Mouse (Mus musculus) forebrain, embryonic 15.5 days (tissue): ENCODE data around the gene Olfr522. TPM values are rescaled to one million over a fixed set of nuclear protein-coding genes. Genes with fewer than 3 reads are reported as not detected.

Source experiments
- ATAC-seq: fragments of 200-750 bp; cut with Nextera tagmentation; replicated peaks from 2 replicates; pipeline ENCODE4 v1.8.0; 2017; ENCODE audit warnings: mild to moderate bottlenecking, moderate TSS enrichment, moderate library complexity
- H3K27ac ChIP-seq: fragments of 300-500 bp; sonication (generic); replicated peaks from 2 replicates; pipeline ENCODE4 v1.5.1; 2015; ENCODE audit warnings: mild to moderate bottlenecking, inconsistent platforms
- H3K27me3 ChIP-seq: fragments of 300-500 bp; sonication (generic); 2 replicates; pipeline ENCODE4 v1.6.1; 2015; ENCODE audit warnings: inconsistent platforms
- H3K36me3 ChIP-seq: fragments of 300-500 bp; sonication (generic); 2 replicates; pipeline ENCODE4 v1.6.1; 2015; ENCODE audit warnings: mild to moderate bottlenecking, inconsistent platforms
- H3K4me1 ChIP-seq: fragments of 300-500 bp; sonication (generic); 2 replicates; pipeline ENCODE4 v1.6.1; 2015; ENCODE audit warnings: inconsistent platforms
- H3K4me2 ChIP-seq: fragments of 300-500 bp; sonication (generic); replicated peaks from 2 replicates; pipeline ENCODE4 v1.6.1; 2015; ENCODE audit warnings: mild to moderate bottlenecking, inconsistent platforms
- H3K4me3 ChIP-seq: fragments of 300-500 bp; sonication (generic); 2 replicates; pipeline ENCODE4 v1.5.1; 2015; ENCODE audit warnings: mild to moderate bottlenecking, inconsistent platforms
- H3K9ac ChIP-seq: fragments of 300-500 bp; sonication (generic); replicated peaks from 2 replicates; pipeline ENCODE4 v1.6.1; 2015; ENCODE audit warnings: mild to moderate bottlenecking, inconsistent platforms
- H3K9me3 ChIP-seq: fragments of 300-500 bp; sonication (generic); 2 replicates; pipeline ENCODE4 v1.6.1; 2016; ENCODE audit warnings: inconsistent platforms
- WGBS: fragments of 180-500 bp; shearing (Covaris S2); methylation state at CpG from one replicate; pipeline ENCODE4 v1.1.7; 2015; ENCODE audit warnings: mixed read lengths; 5-methylcytosine and 5-hydroxymethylcytosine counted together
- polyA plus RNA-seq: library from polyadenylated mRNA; unstranded; fragments of >200 nt; fragmentation: Nextera tagmentation; extraction: Ambion mirVana; gene quantifications from 2 replicates; pipeline ENCODE4 v1.2.1, GENCODE M21; 2015

The Olfr522 gene
- polyA plus RNA-seq, result not detected in 2 replicates

DNA sequence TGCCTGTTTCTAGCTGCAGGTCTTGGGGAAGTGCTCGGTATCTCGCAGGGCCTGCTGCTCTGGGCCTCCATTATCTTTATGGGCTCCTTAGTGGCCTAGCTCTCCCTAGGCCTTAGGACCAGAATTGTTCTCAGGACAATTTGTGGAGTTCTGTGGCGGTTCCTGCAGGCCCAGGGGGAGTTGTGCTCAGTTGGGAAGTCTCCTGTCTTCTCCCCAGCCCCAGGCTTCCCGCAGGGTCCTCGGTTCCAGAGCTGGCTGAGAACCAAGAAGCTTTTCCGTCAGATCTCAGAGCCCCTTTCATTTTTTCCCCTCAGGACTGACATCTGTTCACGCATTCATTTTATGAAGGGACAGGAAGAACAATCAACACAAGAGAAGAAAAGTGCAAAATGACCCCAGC, at the start of gene Olfr522:
TSS of gene Olfr522 (minus strand) at position 101 of the 400 bp plus-strand sequence.
- Histone ChIP-seq H3K4me2 (no peak within 1 kb of the TSS), H3K4me1 (no peaks in the 10 kb centered on the region), H3K27ac (no peak within 1 kb of the TSS), H3K27me3 (no peaks in the 10 kb centered on the region), H3K9me3 (no peaks in the 10 kb centered on the region), H3K9ac (no peak within 1 kb of the TSS), H3K36me3 (no peaks in the 10 kb centered on the region), H3K4me3 (no peak within 1 kb of the TSS)
- no peak for ATAC-seq
- WGBS, result 72% methylated on average over 7 of the region's 7 CpGs

DNA sequence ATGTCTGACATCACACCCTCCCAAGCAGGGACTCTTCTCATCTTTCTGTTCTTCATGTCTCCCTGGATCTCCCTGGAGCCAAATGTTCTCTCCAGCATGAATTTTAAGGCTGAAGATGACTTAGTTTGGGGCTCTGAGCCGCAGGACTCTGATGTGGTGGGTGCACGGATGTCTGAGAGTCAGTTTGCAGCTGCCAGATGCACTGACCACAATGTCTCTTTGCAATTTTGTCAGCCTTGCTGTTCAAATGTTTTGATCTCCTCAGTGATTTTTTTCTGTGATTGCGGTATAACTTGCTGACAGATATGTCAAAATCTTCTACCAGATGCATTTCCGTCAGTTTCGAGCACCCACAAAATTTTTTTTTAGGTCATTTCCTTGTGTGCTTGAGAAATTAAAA, 49.3 kb upstream of the Olfr522 start:
- no peak overlapping the region for H3K4me2 ChIP-seq
- no peaks in the 10 kb centered on the region for H3K27me3 ChIP-seq
- no peaks in the 10 kb centered on the region for H3K9me3 ChIP-seq
- no peaks in the 10 kb centered on the region for H3K4me1 ChIP-seq
- no peak overlapping the region for H3K4me3 ChIP-seq
- 88% methylated on average over 5 of the region's 5 CpGs for WGBS
- no peaks in the 10 kb centered on the region for H3K36me3 ChIP-seq
- no peak overlapping the region for H3K27ac ChIP-seq
- no peak overlapping the region for H3K9ac ChIP-seq
- no peak for ATAC-seq

DNA sequence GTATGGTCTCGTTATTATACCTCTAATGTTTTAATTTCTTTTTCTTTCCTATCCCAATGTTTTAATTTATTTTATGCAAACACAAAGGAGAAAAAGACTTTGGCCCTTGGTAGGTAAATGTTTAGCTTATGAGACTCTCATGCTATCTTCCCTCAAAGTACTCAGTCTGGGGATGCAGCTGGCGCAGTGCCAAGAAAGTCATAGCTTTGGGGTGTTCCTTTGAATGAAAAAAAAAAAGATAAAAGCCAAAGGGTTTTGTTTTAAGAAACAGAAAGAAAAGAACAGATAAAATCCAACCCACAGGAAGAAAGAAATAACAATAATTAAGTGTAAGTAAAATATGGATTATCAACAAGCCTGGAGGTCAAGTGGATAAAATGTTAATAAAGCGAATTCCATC, 44.1 kb upstream of the Olfr522 start:
- no peak overlapping the region for H3K27ac ChIP-seq
- H3K27me3 ChIP-seq, result no peaks in the 10 kb centered on the region
- H3K4me3 ChIP-seq, result no peak overlapping the region
- no peaks in the 10 kb centered on the region for H3K36me3 ChIP-seq
- WGBS, result 87% methylated on average over 3 of the region's 3 CpGs
- no peaks in the 10 kb centered on the region for H3K9me3 ChIP-seq
- ATAC-seq, result no peak
- no peak overlapping the region for H3K4me2 ChIP-seq
- no peak overlapping the region for H3K9ac ChIP-seq
- H3K4me1 ChIP-seq, result no peaks in the 10 kb centered on the region

DNA sequence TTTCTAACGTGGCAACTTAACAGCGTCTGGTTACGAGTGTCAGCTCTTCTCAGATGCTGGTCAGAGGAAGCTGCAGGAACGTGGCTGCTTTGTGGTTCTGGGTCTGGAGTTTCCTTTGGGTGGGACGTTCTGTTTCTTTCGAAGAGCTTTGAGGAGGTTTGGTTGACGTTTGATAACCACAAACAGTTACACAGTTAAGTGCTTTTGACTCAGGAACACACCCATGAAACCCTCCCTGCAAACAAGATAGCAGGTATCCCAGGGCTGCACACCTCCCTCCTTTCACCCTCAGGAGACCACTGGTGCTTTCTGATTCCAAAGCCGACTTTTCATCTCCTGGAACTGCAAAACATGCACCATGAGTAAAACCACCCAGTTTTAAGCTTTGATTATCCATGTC, 43.6 kb upstream of the Olfr522 start:
- Histone ChIP-seq H3K4me3 (no peak overlapping the region), H3K27ac (no peak overlapping the region), H3K4me2 (no peak overlapping the region), H3K36me3 (no peaks in the 10 kb centered on the region), H3K9me3 (no peaks in the 10 kb centered on the region), H3K9ac (no peak overlapping the region), H3K4me1 (no peaks in the 10 kb centered on the region), H3K27me3 (no peaks in the 10 kb centered on the region)
- 78% methylated on average over 8 of the region's 8 CpGs for WGBS
- ATAC-seq, result no peak

DNA sequence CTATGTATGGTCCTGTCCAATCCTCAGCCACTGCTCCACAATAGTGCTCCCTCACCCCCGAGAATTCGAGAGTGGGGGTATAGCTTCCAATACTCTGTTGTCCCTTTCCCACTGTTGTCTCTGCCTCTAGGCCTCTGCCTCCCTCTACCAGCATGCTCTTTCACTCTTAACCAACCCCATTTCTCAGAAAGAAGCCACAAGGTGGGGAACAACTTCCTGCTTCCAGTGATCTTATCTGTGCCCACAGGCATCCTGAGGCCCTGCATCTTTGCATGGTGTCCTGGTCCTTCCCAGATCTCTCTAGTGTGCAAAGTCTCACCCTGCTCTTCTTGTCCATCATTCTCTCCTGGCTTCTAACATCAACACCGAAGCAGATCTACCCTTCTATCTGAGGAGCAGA, 42.3 kb upstream of the Olfr522 start:
- 99% methylated on average over 3 of the region's 3 CpGs for WGBS
- Histone ChIP-seq H3K36me3 (no peaks in the 10 kb centered on the region), H3K27me3 (no peaks in the 10 kb centered on the region), H3K4me2 (no peak overlapping the region), H3K27ac (no peak overlapping the region), H3K4me3 (no peak overlapping the region), H3K9ac (no peak overlapping the region), H3K9me3 (no peaks in the 10 kb centered on the region), H3K4me1 (no peaks in the 10 kb centered on the region)
- ATAC-seq, result no peak

GRCm38 (mm10) chr7:140205864-140206263, 41.3 kb upstream of the Olfr522 start, which contains the start of gene Olfr524:
TSS of gene Olfr524 (minus strand) at chr7:140205964.
- H3K4me3 ChIP-seq, result no peak within 1 kb of the TSS
- H3K9ac ChIP-seq, result no peak within 1 kb of the TSS
- H3K9me3 ChIP-seq, result no peaks in the 10 kb centered on the region
- H3K4me1 ChIP-seq, result no peaks in the 10 kb centered on the region
- no peak within 1 kb of the TSS for H3K4me2 ChIP-seq
- no peaks in the 10 kb centered on the region for H3K27me3 ChIP-seq
- ATAC-seq, result no peak
- no peak within 1 kb of the TSS for H3K27ac ChIP-seq
- H3K36me3 ChIP-seq, result no peaks in the 10 kb centered on the region

GRCm38 (mm10) chr7:140201090-140201489, 36.5 kb upstream of the Olfr522 start:
- H3K27me3 ChIP-seq, result no peaks in the 10 kb centered on the region
- no peak for ATAC-seq
- H3K27ac ChIP-seq, result no peak overlapping the region
- no peak overlapping the region for H3K4me3 ChIP-seq
- H3K9me3 ChIP-seq, result no peaks in the 10 kb centered on the region
- H3K4me1 ChIP-seq, result no peaks in the 10 kb centered on the region
- 92% methylated on average over 4 of the region's 4 CpGs for WGBS
- no peaks in the 10 kb centered on the region for H3K36me3 ChIP-seq
- H3K4me2 ChIP-seq, result no peak overlapping the region
- no peak overlapping the region for H3K9ac ChIP-seq

GRCm38 (mm10) chr7:140196002-140196401, 31.4 kb upstream of the Olfr522 start:
- Histone ChIP-seq H3K4me2 (no peak overlapping the region), H3K4me3 (no peak overlapping the region), H3K27ac (no peak overlapping the region), H3K4me1 (no peaks in the 10 kb centered on the region), H3K9me3 (no peaks in the 10 kb centered on the region), H3K9ac (no peak overlapping the region), H3K27me3 (no peaks in the 10 kb centered on the region), H3K36me3 (no peaks in the 10 kb centered on the region)
- 87% methylated on average over 8 of the region's 8 CpGs for WGBS
- no peak for ATAC-seq

GRCm38 (mm10) chr7:140194031-140194430, 29.5 kb upstream of the Olfr522 start:
- no peak overlapping the region for H3K9ac ChIP-seq
- no peak for ATAC-seq
- no peak overlapping the region for H3K4me3 ChIP-seq
- no peaks in the 10 kb centered on the region for H3K4me1 ChIP-seq
- no peak overlapping the region for H3K27ac ChIP-seq
- no peaks in the 10 kb centered on the region for H3K9me3 ChIP-seq
- H3K4me2 ChIP-seq, result no peak overlapping the region
- H3K27me3 ChIP-seq, result no peaks in the 10 kb centered on the region
- WGBS, result 89% methylated on average over 4 of the region's 4 CpGs
- H3K36me3 ChIP-seq, result no peaks in the 10 kb centered on the region

DNA sequence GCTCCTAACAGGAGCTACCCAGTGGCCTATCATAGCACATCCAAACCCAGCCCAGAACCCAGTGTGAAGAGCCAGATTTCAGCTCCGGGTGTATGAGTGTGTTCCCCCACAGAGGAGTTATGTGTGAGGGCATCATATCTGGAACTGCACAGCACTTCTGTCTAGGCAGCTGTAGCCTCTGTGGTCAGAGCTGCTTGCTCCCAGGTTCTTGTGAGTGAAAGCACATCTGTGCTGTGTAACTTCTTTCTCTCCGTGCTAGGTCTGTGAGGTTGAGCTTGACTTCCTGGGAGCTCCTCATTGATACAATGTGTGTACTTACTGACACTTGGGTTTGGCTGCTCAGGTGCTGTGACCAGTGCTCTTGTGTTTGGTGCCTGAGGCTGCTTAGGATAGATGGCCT, 28.3 kb upstream of the Olfr522 start:
- H3K36me3 ChIP-seq, result no peaks in the 10 kb centered on the region
- no peak overlapping the region for H3K27ac ChIP-seq
- H3K9me3 ChIP-seq, result no peaks in the 10 kb centered on the region
- H3K9ac ChIP-seq, result no peak overlapping the region
- no peaks in the 10 kb centered on the region for H3K4me1 ChIP-seq
- no peaks in the 10 kb centered on the region for H3K27me3 ChIP-seq
- no peak overlapping the region for H3K4me2 ChIP-seq
- ATAC-seq, result no peak
- H3K4me3 ChIP-seq, result no peak overlapping the region
- WGBS, result 86% methylated on average over 2 of the region's 2 CpGs

GRCm38 (mm10) chr7:140192445-140192844, 27.9 kb upstream of the Olfr522 start:
- H3K9ac ChIP-seq, result no peak overlapping the region
- no peaks in the 10 kb centered on the region for H3K27me3 ChIP-seq
- H3K4me2 ChIP-seq, result no peak overlapping the region
- no peaks in the 10 kb centered on the region for H3K36me3 ChIP-seq
- ATAC-seq, result no peak
- H3K9me3 ChIP-seq, result no peaks in the 10 kb centered on the region
- H3K4me3 ChIP-seq, result no peak overlapping the region
- no peak overlapping the region for H3K27ac ChIP-seq
- WGBS, result 59% methylated on average over 2 of the region's 2 CpGs
- no peaks in the 10 kb centered on the region for H3K4me1 ChIP-seq

DNA sequence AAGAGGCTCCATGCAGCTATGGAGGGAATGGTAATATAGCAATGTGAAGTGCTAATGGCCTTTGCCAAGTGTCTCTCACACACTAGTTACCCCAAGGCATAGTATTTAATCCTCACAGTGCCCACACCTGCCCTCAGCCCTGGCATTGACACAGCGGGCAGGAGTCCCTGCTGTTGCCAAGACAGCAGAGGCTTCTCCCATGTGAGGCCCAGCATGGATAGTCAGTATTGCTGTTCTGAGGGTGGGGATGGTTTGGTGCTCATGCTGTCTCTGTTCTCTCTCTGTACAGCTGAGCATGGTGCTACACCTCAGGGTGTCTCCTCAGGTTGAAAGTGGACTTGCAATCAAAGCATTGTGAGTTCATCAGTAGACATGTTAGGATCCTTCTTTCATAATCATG, 25.9 kb upstream of the Olfr522 start:
- no peaks in the 10 kb centered on the region for H3K27me3 ChIP-seq
- WGBS, result 88% methylated on average over 1 of the region's 1 CpGs
- H3K36me3 ChIP-seq, result no peaks in the 10 kb centered on the region
- H3K4me1 ChIP-seq, result no peaks in the 10 kb centered on the region
- no peak overlapping the region for H3K9ac ChIP-seq
- H3K27ac ChIP-seq, result no peak overlapping the region
- no peaks in the 10 kb centered on the region for H3K9me3 ChIP-seq
- ATAC-seq, result no peak
- H3K4me3 ChIP-seq, result no peak overlapping the region
- no peak overlapping the region for H3K4me2 ChIP-seq

GRCm38 (mm10) chr7:140188391-140189328, 24.1 kb upstream of the Olfr522 start:
- Histone ChIP-seq H3K4me1 (no peaks in the 10 kb centered on the region), H3K4me3 (no peak overlapping the region), H3K4me2 (no peak overlapping the region), H3K36me3 (no peaks in the 10 kb centered on the region), H3K27ac (no peak overlapping the region), H3K27me3 (no peaks in the 10 kb centered on the region), H3K9me3 (no peaks in the 10 kb centered on the region), H3K9ac (no peak overlapping the region)
- no peak for ATAC-seq
- WGBS, result 63% methylated on average over 4 of the region's 4 CpGs
